Mouse (Mus musculus): ENCODE results near the gene Dync2li1. TPM values are rescaled to one million over a fixed set of nuclear protein-coding genes. Genes with fewer than 3 reads are reported as not detected.

Gene Dync2li1
- polyA plus RNA-seq, 1 experiment from 2014 or later: 2.4 TPM

- no peak overlapping the region for H3K9ac ChIP-seq
- no peak overlapping the region for H3K4me2 ChIP-seq
- no peaks in the 10 kb centered on the region for H3K9me3 ChIP-seq (replicated peaks)
- peaks cover 7% of the 10 kb centered on the region; the same call in 1 of the 2 replicates for H3K4me1 ChIP-seq (replicated peaks)
- no peak for ATAC-seq (ENCODE audit: insufficient read depth)
- no peak overlapping the region for H3K4me3 ChIP-seq (replicated peaks)
- no peak overlapping the region for H3K27ac ChIP-seq (replicated peaks)
- H3K27me3 ChIP-seq: no peaks in the 10 kb centered on the region; the same call in 1 of the 2 replicates
- 63% methylated on average over 4 of the region's 4 CpGs for WGBS (ENCODE audit: insufficient replicate concordance)
- H3K36me3 ChIP-seq (replicated peaks): no peaks in the 10 kb centered on the region
Observed at GRCm38 (mm10) chr17:84685286-84685685, 59.0 kb downstream of the Dync2li1 start.

GRCm38 (mm10) chr17:84687994-84688393 lies 61.7 kb downstream of the Dync2li1 start:
- H3K4me3 ChIP-seq (replicated peaks): no peak overlapping the region
- no peak overlapping the region for H3K4me2 ChIP-seq
- ATAC-seq (ENCODE audit: insufficient read depth): no peak
- no peaks in the 10 kb centered on the region for H3K9me3 ChIP-seq (replicated peaks)
- H3K36me3 ChIP-seq (replicated peaks): no peaks in the 10 kb centered on the region
- 0 out of 2 replicates have a peak, but pooled peaks cover 3% of the 10 kb centered on the region for H3K4me1 ChIP-seq (replicated peaks)
- no peaks in the 10 kb centered on the region for H3K27me3 ChIP-seq
- no peak overlapping the region for H3K9ac ChIP-seq
- no peak overlapping the region for H3K27ac ChIP-seq (replicated peaks)
- 71% methylated on average over 5 of the region's 5 CpGs for WGBS (ENCODE audit: insufficient replicate concordance)

GRCm38 (mm10) chr17:84688834-84689233 lies 62.5 kb downstream of the Dync2li1 start:
- H3K27ac ChIP-seq (replicated peaks): peak overlapping the region; percentile 49; the same call in 1 of the 2 replicates
- H3K9ac ChIP-seq: no peak overlapping the region
- no peak overlapping the region for H3K4me2 ChIP-seq
- H3K4me3 ChIP-seq (replicated peaks): no peak overlapping the region
- H3K9me3 ChIP-seq (replicated peaks): no peaks in the 10 kb centered on the region
- peak; percentile 33; the same call in 1 of the 2 replicates for ATAC-seq (ENCODE audit: insufficient read depth)
- WGBS (ENCODE audit: insufficient replicate concordance): 44% methylated on average over 11 of the region's 11 CpGs
- H3K36me3 ChIP-seq (replicated peaks): no peaks in the 10 kb centered on the region
- H3K4me1 ChIP-seq (replicated peaks): 0 out of 2 replicates have a peak, but pooled peaks cover 3% of the 10 kb centered on the region
- no peaks in the 10 kb centered on the region for H3K27me3 ChIP-seq

- Histone ChIP-seq H3K9ac (no peak overlapping the region), H3K27ac (replicated peaks) (peak overlapping the region; percentile 72), H3K9me3 (replicated peaks) (no peaks in the 10 kb centered on the region), H3K4me2 (no peak overlapping the region), H3K27me3 (no peaks in the 10 kb centered on the region), H3K4me1 (replicated peaks) (peaks cover 2% of the 10 kb centered on the region; the same call in 1 of the 2 replicates), H3K4me3 (replicated peaks) (no peak overlapping the region), H3K36me3 (replicated peaks) (no peaks in the 10 kb centered on the region)
- ATAC-seq (ENCODE audit: insufficient read depth): peak; percentile 69
- 47% methylated on average over 5 of the region's 5 CpGs for WGBS (ENCODE audit: insufficient replicate concordance)
Observed at GRCm38 (mm10) chr17:84689316-84689715, 63.0 kb downstream of the Dync2li1 start.

- WGBS (ENCODE audit: insufficient replicate concordance): 72% methylated on average over 5 of the region's 5 CpGs
- peak overlapping the region; percentile 72 for H3K27ac ChIP-seq (replicated peaks)
- H3K9ac ChIP-seq: no peak overlapping the region
- no peak overlapping the region for H3K4me3 ChIP-seq (replicated peaks)
- peaks cover 3% of the 10 kb centered on the region; the same call in 1 of the 2 replicates for H3K4me1 ChIP-seq (replicated peaks)
- H3K9me3 ChIP-seq (replicated peaks): no peaks in the 10 kb centered on the region
- H3K36me3 ChIP-seq (replicated peaks): no peaks in the 10 kb centered on the region
- no peak for ATAC-seq (ENCODE audit: insufficient read depth)
- H3K27me3 ChIP-seq: no peaks in the 10 kb centered on the region
- H3K4me2 ChIP-seq: no peak overlapping the region
Observed at GRCm38 (mm10) chr17:84690111-84690510, 63.8 kb downstream of the Dync2li1 start.

GRCm38 (mm10) chr17:84693741-84694140 lies 67.4 kb downstream of the Dync2li1 start:
- Histone ChIP-seq H3K27ac (replicated peaks) (no peak overlapping the region), H3K27me3 (no peaks in the 10 kb centered on the region), H3K4me1 (replicated peaks) (peaks cover 10% of the 10 kb centered on the region), H3K9me3 (replicated peaks) (no peaks in the 10 kb centered on the region), H3K36me3 (replicated peaks) (no peaks in the 10 kb centered on the region), H3K4me2 (no peak overlapping the region), H3K9ac (no peak overlapping the region), H3K4me3 (replicated peaks) (no peak overlapping the region)
- 0 out of 2 replicates have a peak, but pooled peaks have one; percentile 4 for ATAC-seq (ENCODE audit: insufficient read depth)
- WGBS (ENCODE audit: insufficient replicate concordance): 48% methylated on average over 2 of the region's 2 CpGs

GRCm38 (mm10) chr17:84696537-84696936 lies 70.2 kb downstream of the Dync2li1 start:
- Histone ChIP-seq H3K4me1 (replicated peaks) (peaks cover 13% of the 10 kb centered on the region), H3K9me3 (replicated peaks) (no peaks in the 10 kb centered on the region)

GRCm38 (mm10) chr17:84698727-84699126 lies 72.4 kb downstream of the Dync2li1 start:
- WGBS (ENCODE audit: insufficient replicate concordance): 30% methylated on average over 5 of the region's 5 CpGs
- H3K36me3 ChIP-seq (replicated peaks): peaks cover 2% of the 10 kb centered on the region; the same call in 1 of the 2 replicates
- no peak overlapping the region for H3K9ac ChIP-seq
- no peak overlapping the region for H3K4me2 ChIP-seq
- no peak for ATAC-seq (ENCODE audit: insufficient read depth)
- no peaks in the 10 kb centered on the region for H3K27me3 ChIP-seq
- no peak overlapping the region for H3K27ac ChIP-seq (replicated peaks)
- no peaks in the 10 kb centered on the region for H3K9me3 ChIP-seq (replicated peaks)
- no peak overlapping the region for H3K4me3 ChIP-seq (replicated peaks)
- H3K4me1 ChIP-seq (replicated peaks): peaks cover 18% of the 10 kb centered on the region

More at GRCm38 (mm10) chr17:84696537-84696936, 70.2 kb downstream of the Dync2li1 start:
- ATAC-seq (ENCODE audit: insufficient read depth): no peak
- no peaks in the 10 kb centered on the region for H3K36me3 ChIP-seq (replicated peaks)
- WGBS (ENCODE audit: insufficient replicate concordance): 62% methylated on average over 6 of the region's 6 CpGs
- H3K9ac ChIP-seq: no peak overlapping the region
- no peak overlapping the region for H3K4me2 ChIP-seq
- no peaks in the 10 kb centered on the region for H3K27me3 ChIP-seq
- no peak overlapping the region for H3K27ac ChIP-seq (replicated peaks)
- no peak overlapping the region for H3K4me3 ChIP-seq (replicated peaks)

Other genes with a start within 250 kb of the Dync2li1 start
- 2.3 TPM in 2 replicates for gene Thada, start 160.3 kb upstream of the Dync2li1 start, polyA plus RNA-seq (2015; fragmentation: Nextera tagmentation; extraction: Ambion mirVana)
- 0.22 and 0.45 TPM in 2 replicates for gene Plekhh2, start 114.6 kb upstream of the Dync2li1 start, polyA plus RNA-seq (2015; fragmentation: Nextera tagmentation; extraction: Ambion mirVana)
- gene Abcg8, start 49.8 kb downstream of the Dync2li1 start, polyA plus RNA-seq (2015; fragmentation: Nextera tagmentation; extraction: Ambion mirVana): 0.56 and 0.59 TPM in 2 replicates
- 0.50 and 0.56 TPM in 2 replicates for gene Abcg5, start 56.5 kb downstream of the Dync2li1 start, polyA plus RNA-seq (2015; fragmentation: Nextera tagmentation; extraction: Ambion mirVana)
- gene Lrpprc, start 164.3 kb downstream of the Dync2li1 start, polyA plus RNA-seq (2015; fragmentation: Nextera tagmentation; extraction: Ambion mirVana): 35.6 and 37.9 TPM in 2 replicates